Mouse (Mus musculus) embryonic facial prominence, embryonic 13.5 days (tissue): ENCODE measurements around the gene Ube2d1. TPM values are rescaled to one million over a fixed set of nuclear protein-coding genes. Genes with fewer than 3 reads are reported as not detected.

Experiments used
- ATAC-seq: fragments of 200-750 bp; cut with Nextera tagmentation; 2 replicates; pipeline ENCODE4 v1.8.0; 2017; ENCODE audit warnings: low read depth; ENCODE audit not compliant: insufficient number of reproducible peaks, insufficient read depth, low FRiP score, low TSS enrichment
- H3K27ac ChIP-seq: fragments of 300-500 bp; sonication (generic); 2 replicates; pipeline ENCODE4 v1.5.1; 2015; ENCODE audit warnings: moderate library complexity, mild to moderate bottlenecking, inconsistent platforms
- H3K27me3 ChIP-seq: fragments of 300-500 bp; sonication (generic); 2 replicates; pipeline ENCODE4 v1.6.1; 2015; ENCODE audit warnings: mild to moderate bottlenecking, inconsistent platforms
- H3K36me3 ChIP-seq: fragments of 300-500 bp; sonication (generic); 2 replicates; pipeline ENCODE4 v1.6.1; 2015; ENCODE audit warnings: mild to moderate bottlenecking, inconsistent platforms
- H3K4me1 ChIP-seq: fragments of 300-500 bp; sonication (generic); 2 replicates; pipeline ENCODE4 v1.6.1; 2015; ENCODE audit warnings: inconsistent platforms
- H3K4me2 ChIP-seq: fragments of 300-500 bp; sonication (generic); 2 replicates; pipeline ENCODE4 v1.6.1; 2015; ENCODE audit warnings: moderate library complexity, mild to moderate bottlenecking, inconsistent platforms
- H3K4me3 ChIP-seq: fragments of 300-500 bp; sonication (generic); 2 replicates; pipeline ENCODE4 v1.5.1; 2015; ENCODE audit warnings: mild to moderate bottlenecking, inconsistent platforms
- H3K9ac ChIP-seq: fragments of 300-500 bp; sonication (generic); 2 replicates; pipeline ENCODE4 v1.6.1; 2015; ENCODE audit warnings: mild to moderate bottlenecking, inconsistent platforms
- H3K9me3 ChIP-seq: fragments of 300-500 bp; sonication (generic); 2 replicates; pipeline ENCODE4 v1.6.1; 2016; ENCODE audit warnings: inconsistent platforms
- WGBS: fragments of 180-500 bp; shearing (Covaris S2); methylation state at CpG from one replicate; pipeline ENCODE4 v1.1.7; 2015; ENCODE audit warnings: mixed read lengths; 5-methylcytosine and 5-hydroxymethylcytosine counted together
- polyA plus RNA-seq: library from polyadenylated mRNA; unstranded; fragments of >200 nt; fragmentation: Nextera tagmentation; extraction: Ambion mirVana; gene quantifications from 2 replicates; pipeline ENCODE4 v1.2.1, GENCODE M21; 2015

Ube2d1 gene
- polyA plus RNA-seq, 1 experiment from 2014 or later, result 73.6 TPM

DNA sequence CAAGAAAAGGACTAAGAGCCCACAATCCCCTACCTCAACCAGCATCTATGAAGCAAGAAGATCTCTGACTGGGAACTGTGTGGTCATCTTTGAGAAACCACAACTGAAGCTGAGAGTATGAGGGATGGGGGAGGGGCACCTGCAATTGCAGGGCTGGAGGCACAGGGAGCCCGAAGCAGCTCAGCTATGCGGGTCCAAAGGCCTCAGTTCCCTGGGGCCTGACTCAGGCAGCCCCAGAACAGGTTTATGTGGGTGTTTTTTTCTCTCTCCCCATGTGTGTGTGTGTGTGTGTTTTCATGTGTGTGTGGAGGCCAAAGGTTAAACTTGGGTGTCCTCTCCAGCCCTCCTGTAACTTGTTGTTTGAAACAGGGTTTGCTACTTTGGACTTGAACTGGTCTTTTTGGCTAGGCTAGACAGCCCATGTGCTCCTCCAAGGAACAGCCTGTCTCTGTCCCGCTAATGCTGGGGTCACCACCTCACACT, 6.2 kb upstream of the Ube2d1 start:
- no peak for ATAC-seq
- Histone ChIP-seq H3K27me3 (0 out of 2 replicates have a peak, but pooled peaks cover 2% of the 10 kb centered on the region), H3K4me3 (no peak overlapping the region), H3K9me3 (no peaks in the 10 kb centered on the region), H3K27ac (no peak overlapping the region), H3K9ac (no peak overlapping the region), H3K36me3 (no peaks in the 10 kb centered on the region), H3K4me1 (no peaks in the 10 kb centered on the region; the same call in 1 of the 2 replicates), H3K4me2 (no peak overlapping the region)
- 16% methylated on average over 3 of the region's 3 CpGs for WGBS

GRCm38 (mm10) chr10:71284511-71285125, 444 bp downstream of the Ube2d1 start:
- Histone ChIP-seq H3K27me3 (0 out of 2 replicates have a peak, but pooled peaks cover 5% of the 10 kb centered on the region), H3K4me3 (peak overlapping the region; percentile 90), H3K9ac (peak overlapping the region; percentile 94), H3K9me3 (no peaks in the 10 kb centered on the region), H3K36me3 (no peaks in the 10 kb centered on the region), H3K27ac (peak overlapping the region; percentile 51; the same call in 1 of the 2 replicates), H3K4me1 (peaks cover 22% of the 10 kb centered on the region), H3K4me2 (peak overlapping the region; percentile 74)
- peak; percentile 63 for ATAC-seq
- under 1% methylated on average over 41 of the region's 41 CpGs for WGBS

DNA sequence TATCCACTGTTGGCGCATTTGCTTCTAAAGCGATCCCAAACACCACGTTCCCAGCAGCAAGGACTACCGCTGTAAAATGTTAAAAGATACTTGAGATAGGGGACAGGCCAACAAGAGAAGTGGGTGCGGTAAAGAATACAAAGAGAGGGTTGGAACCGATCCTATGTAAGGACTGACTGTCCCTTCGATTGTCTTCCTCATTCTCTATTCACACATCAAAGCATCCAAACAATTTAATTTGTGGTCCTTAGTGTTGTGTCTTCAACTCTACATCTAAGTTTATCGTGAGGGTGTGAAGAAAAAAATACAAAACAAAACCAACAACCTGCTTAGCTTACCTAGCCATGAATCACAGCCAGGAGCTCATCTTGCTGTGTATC, 941 bp downstream of the Ube2d1 start:
- Histone ChIP-seq H3K4me3 (peak overlapping the region; percentile 90), H3K27ac (0 out of 2 replicates have a peak overlapping the region, but pooled peaks have one; percentile 51), H3K4me2 (peak overlapping the region; percentile 74), H3K36me3 (no peaks in the 10 kb centered on the region), H3K4me1 (peaks cover 22% of the 10 kb centered on the region), H3K9me3 (no peaks in the 10 kb centered on the region), H3K9ac (peak overlapping the region; percentile 94), H3K27me3 (0 out of 2 replicates have a peak, but pooled peaks cover 5% of the 10 kb centered on the region)
- ATAC-seq, result no peak
- WGBS, result 13% methylated on average over 8 of the region's 8 CpGs

DNA sequence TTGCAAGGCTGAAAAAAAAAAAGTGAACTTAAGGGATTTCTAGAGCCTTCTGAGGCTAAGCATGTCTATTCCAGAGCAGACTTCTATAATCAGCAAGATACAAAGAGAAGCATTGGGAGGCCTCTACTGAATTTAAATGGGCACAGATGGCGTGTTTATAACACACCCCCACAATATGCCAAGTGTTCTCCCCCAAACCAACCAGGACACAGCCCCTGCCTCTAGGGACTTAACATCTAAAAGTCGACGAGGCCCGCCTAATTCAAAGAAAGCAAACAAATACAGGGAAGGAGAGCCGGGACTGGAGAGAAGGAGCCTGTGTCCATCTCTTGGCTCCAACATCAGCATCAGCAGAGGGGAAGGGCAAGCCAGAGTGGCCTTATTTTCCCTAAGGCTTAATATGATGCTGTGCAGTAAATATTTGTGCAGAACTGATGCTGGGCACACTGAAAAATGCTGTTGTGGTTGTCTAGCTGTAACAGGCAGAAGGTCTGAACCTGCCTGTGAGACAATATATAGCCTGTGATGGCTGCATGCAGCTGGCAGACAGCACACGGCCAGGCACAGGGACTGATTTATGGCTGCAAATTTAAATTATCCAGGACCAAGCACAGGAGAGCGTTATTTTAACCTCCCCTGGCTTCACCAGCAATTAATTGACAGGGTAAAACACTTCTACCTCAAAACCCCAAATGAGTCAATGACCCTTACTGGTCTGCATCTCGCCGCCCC, 11.9 kb downstream of the Ube2d1 start:
- Histone ChIP-seq H3K36me3 (peaks cover 5% of the 10 kb centered on the region), H3K27me3 (no peaks in the 10 kb centered on the region), H3K9me3 (no peaks in the 10 kb centered on the region), H3K4me1 (peaks cover 7% of the 10 kb centered on the region), H3K4me2 (no peak overlapping the region), H3K4me3 (no peak overlapping the region), H3K27ac (0 out of 2 replicates have a peak overlapping the region, but pooled peaks have one; percentile 4), H3K9ac (no peak overlapping the region)
- ATAC-seq, result no peak
- WGBS, result 58% methylated on average over 9 of the region's 9 CpGs

- WGBS, result 95% methylated on average over 2 of the region's 2 CpGs
Measured at GRCm38 (mm10) chr10:71267973-71268372, 17.1 kb downstream of the Ube2d1 start.

DNA sequence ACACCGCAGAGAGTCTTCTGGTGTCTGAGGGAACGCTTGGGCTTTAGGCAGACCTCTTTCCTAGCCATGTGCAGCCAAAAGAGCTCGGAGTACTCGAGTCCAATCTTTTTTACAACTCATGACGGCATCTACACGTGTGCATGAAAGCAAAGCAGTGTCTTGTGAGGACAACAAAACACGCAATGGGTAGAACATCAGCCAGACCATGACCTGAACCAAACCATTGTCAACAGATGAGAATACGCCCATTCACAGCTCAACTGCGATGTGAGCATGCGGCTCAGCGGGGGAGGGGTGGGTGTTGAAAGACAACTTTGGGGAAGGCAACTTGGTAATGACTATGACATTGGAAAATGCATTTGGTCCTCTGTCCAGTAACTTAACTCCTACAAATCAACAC, 17.6 kb downstream of the Ube2d1 start:
- Histone ChIP-seq H3K9ac (no peak overlapping the region), H3K4me1 (0 out of 2 replicates have a peak, but pooled peaks cover 2% of the 10 kb centered on the region), H3K4me2 (no peak overlapping the region), H3K27ac (no peak overlapping the region), H3K9me3 (no peaks in the 10 kb centered on the region), H3K36me3 (no peaks in the 10 kb centered on the region), H3K4me3 (no peak overlapping the region), H3K27me3 (no peaks in the 10 kb centered on the region)
- WGBS, result 86% methylated on average over 11 of the region's 11 CpGs
- no peak for ATAC-seq

More at GRCm38 (mm10) chr10:71267973-71268372, 17.1 kb downstream of the Ube2d1 start:
- H3K4me3 ChIP-seq, result no peak overlapping the region
- H3K36me3 ChIP-seq, result no peaks in the 10 kb centered on the region
- peaks cover 3% of the 10 kb centered on the region for H3K4me1 ChIP-seq
- ATAC-seq, result no peak
- H3K27me3 ChIP-seq, result no peaks in the 10 kb centered on the region
- no peaks in the 10 kb centered on the region for H3K9me3 ChIP-seq
- H3K27ac ChIP-seq, result no peak overlapping the region
- H3K9ac ChIP-seq, result no peak overlapping the region
- H3K4me2 ChIP-seq, result no peak overlapping the region

- Histone ChIP-seq H3K4me1 (0 out of 2 replicates have a peak, but pooled peaks cover 2% of the 10 kb centered on the region), H3K4me3 (no peak overlapping the region), H3K9me3 (no peaks in the 10 kb centered on the region), H3K27me3 (no peaks in the 10 kb centered on the region), H3K27ac (no peak overlapping the region), H3K4me2 (no peak overlapping the region), H3K9ac (no peak overlapping the region), H3K36me3 (peaks cover 13% of the 10 kb centered on the region)
- WGBS, result 52% methylated on average over 4 of the region's 4 CpGs
- ATAC-seq, result no peak
Measured at GRCm38 (mm10) chr10:71265067-71265466, 20.0 kb downstream of the Ube2d1 start.

DNA sequence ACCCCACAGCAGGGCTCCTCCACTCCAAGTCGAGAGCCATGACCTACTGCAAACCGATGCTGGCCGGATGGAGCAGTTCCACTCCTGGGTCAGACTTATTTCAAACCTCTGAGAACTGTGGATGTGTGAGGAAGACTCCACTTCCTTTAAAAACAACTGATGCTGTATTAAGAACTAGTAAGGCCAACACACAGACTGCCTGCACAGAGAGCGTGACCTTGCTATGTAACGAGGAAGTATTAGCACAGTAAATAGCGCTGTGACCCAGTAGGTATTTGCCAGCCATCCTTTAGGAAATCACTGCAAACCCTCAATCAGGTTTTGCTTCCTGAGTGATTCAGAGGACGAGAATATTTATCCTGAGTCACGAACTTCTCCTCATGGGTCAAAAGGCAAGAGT, 23.4 kb downstream of the Ube2d1 start:
- H3K4me2 ChIP-seq, result no peak overlapping the region
- no peaks in the 10 kb centered on the region for H3K4me1 ChIP-seq
- H3K36me3 ChIP-seq, result peaks cover 40% of the 10 kb centered on the region
- H3K4me3 ChIP-seq, result no peak overlapping the region
- ATAC-seq, result no peak
- WGBS, result 84% methylated on average over 8 of the region's 8 CpGs
- no peak overlapping the region for H3K9ac ChIP-seq
- H3K27me3 ChIP-seq, result no peaks in the 10 kb centered on the region
- no peak overlapping the region for H3K27ac ChIP-seq
- no peaks in the 10 kb centered on the region for H3K9me3 ChIP-seq

DNA sequence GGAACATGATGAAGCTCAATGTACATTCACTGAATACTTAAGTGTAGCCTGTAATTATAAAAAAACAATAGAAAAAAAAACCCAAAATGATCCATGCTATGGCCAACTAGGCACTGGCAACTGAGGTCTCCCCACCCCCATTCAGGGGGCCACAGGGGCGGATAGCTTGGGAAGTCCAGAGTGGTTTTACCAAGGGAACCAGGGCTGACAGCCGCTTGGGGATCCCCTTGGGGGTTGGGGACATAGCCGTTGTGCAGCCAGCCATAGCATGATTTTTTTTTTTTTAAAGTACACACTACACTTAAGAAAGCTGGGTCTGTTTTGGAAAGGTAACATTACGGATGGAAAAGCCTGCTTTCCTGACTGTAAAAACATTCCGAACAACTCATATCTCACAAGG, 26.1 kb downstream of the Ube2d1 start:
- Histone ChIP-seq H3K4me1 (no peaks in the 10 kb centered on the region), H3K27me3 (no peaks in the 10 kb centered on the region), H3K9ac (no peak overlapping the region), H3K9me3 (no peaks in the 10 kb centered on the region), H3K4me2 (no peak overlapping the region), H3K36me3 (peaks cover 60% of the 10 kb centered on the region), H3K27ac (no peak overlapping the region), H3K4me3 (no peak overlapping the region)
- no peak for ATAC-seq
- WGBS, result 79% methylated on average over 5 of the region's 5 CpGs

- Histone ChIP-seq H3K27me3 (no peaks in the 10 kb centered on the region), H3K9ac (no peak overlapping the region), H3K36me3 (peaks cover 60% of the 10 kb centered on the region), H3K4me2 (no peak overlapping the region), H3K4me1 (no peaks in the 10 kb centered on the region), H3K27ac (no peak overlapping the region), H3K4me3 (no peak overlapping the region), H3K9me3 (no peaks in the 10 kb centered on the region)
- 81% methylated on average over 8 of the region's 8 CpGs for WGBS
- ATAC-seq, result no peak
Measured at GRCm38 (mm10) chr10:71258516-71258915, 26.5 kb downstream of the Ube2d1 start.

GRCm38 (mm10) chr10:71253147-71253546, 31.9 kb downstream of the Ube2d1 start:
- 45% methylated on average over 4 of the region's 4 CpGs for WGBS
- Histone ChIP-seq H3K27ac (no peak overlapping the region), H3K4me2 (no peak overlapping the region), H3K4me1 (no peaks in the 10 kb centered on the region), H3K27me3 (no peaks in the 10 kb centered on the region), H3K9me3 (no peaks in the 10 kb centered on the region), H3K9ac (no peak overlapping the region), H3K36me3 (peaks cover 31% of the 10 kb centered on the region), H3K4me3 (no peak overlapping the region)
- no peak for ATAC-seq

- Histone ChIP-seq H3K9ac (no peak overlapping the region), H3K27me3 (no peaks in the 10 kb centered on the region), H3K27ac (no peak overlapping the region), H3K9me3 (no peaks in the 10 kb centered on the region), H3K4me2 (no peak overlapping the region), H3K36me3 (peaks cover 25% of the 10 kb centered on the region), H3K4me3 (no peak overlapping the region), H3K4me1 (no peaks in the 10 kb centered on the region)
- ATAC-seq, result no peak
- WGBS, result 83% methylated on average over 5 of the region's 5 CpGs
Measured at GRCm38 (mm10) chr10:71252421-71252820, 32.6 kb downstream of the Ube2d1 start.
